8 mouse cellular contexts compared by ENCODE assay signal in the genomic region with DNA sequence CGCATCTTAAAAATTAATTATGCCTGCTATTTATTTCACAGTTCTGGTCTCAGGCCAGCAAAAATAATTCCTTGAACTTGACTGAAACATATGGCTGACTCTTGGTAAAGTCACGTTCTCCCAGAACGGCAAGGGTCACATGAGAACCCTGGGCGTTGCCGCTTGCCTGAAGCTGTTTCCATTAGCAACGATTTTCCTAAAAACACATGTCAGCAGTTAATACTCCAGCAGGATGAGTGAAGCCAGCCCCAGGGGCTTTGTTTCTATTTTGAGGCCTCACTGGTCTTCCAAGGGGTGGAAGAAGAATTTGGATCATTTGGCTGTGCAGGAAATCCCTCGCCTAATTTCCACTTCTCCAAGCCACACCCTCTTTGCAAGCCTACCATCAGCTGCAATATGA.
DNase-seq lines count a peak whose midpoint lies in the region; ATAC-seq and TF ChIP-seq lines count a peak whose summit lies in the region.

No protein-coding gene starts in this region.

- no peaks in the 10 kb centered on the region for H3K27me3 ChIP-seq in hindbrain, embryonic 10.5 days (ENCODE audit: insufficient read depth, poor library complexity, severe bottlenecking)
- no peaks in the 10 kb centered on the region for H3K27me3 ChIP-seq in hindbrain, embryonic 16.5 days (replicated peaks; ENCODE audit: control insufficient read depth, insufficient read depth, low read length)
- no peaks in the 10 kb centered on the region for H3K27me3 ChIP-seq in heart, adult 2 months (ENCODE audit: control insufficient read depth, insufficient read depth, low read length)
- H3K27me3 ChIP-seq in limb, embryonic 11.5 days (ENCODE audit: control insufficient read depth, insufficient read depth, low read length), result no peaks in the 10 kb centered on the region

- intact Hi-C loops in heart, adult 2 months (cut with DNase I), result no loop called here

- H3K9ac ChIP-seq in hindbrain, embryonic 16.5 days (ENCODE audit: low read depth, low read length), result no peak overlapping the region
- H3K9ac ChIP-seq in heart, adult 2 months (ENCODE audit: low read depth, low read length), result no peak overlapping the region
- H3K9ac ChIP-seq in limb, embryonic 11.5 days (ENCODE audit: low read length), result no peak overlapping the region

- no peak overlapping the region for H3K4me3 ChIP-seq in hindbrain, embryonic 10.5 days
- no peak overlapping the region for H3K4me3 ChIP-seq in hindbrain, embryonic 16.5 days (ENCODE audit: low read length)
- H3K4me3 ChIP-seq in heart, adult 2 months, result no peak overlapping the region
- H3K4me3 ChIP-seq in limb, embryonic 11.5 days (ENCODE audit: low read depth, low read length), result no peak overlapping the region

- no peaks in the 10 kb centered on the region for H3K9me3 ChIP-seq in hindbrain, embryonic 10.5 days
- H3K9me3 ChIP-seq in hindbrain, embryonic 16.5 days (ENCODE audit: control insufficient read depth, low read length), result no peaks in the 10 kb centered on the region
- no peaks in the 10 kb centered on the region for H3K9me3 ChIP-seq in limb, embryonic 11.5 days (ENCODE audit: control insufficient read depth, low read length)

- H3K4me2 ChIP-seq in hindbrain, embryonic 16.5 days (ENCODE audit: low read length), result no peak overlapping the region
- no peak overlapping the region for H3K4me2 ChIP-seq in limb, embryonic 11.5 days (ENCODE audit: low read depth, severe bottlenecking)

- TF ChIP-seq CTCF in brain, embryonic 14.5 days (IDR thresholded peaks at IDR 0.05; ENCODE audit: borderline replicate concordance, extremely low read depth, insufficient read depth, insufficient read length), result no peak
- no peak for TF ChIP-seq CTCF in heart, adult 2 months (IDR thresholded peaks at IDR 0.05)

- H3K36me3 ChIP-seq in hindbrain, embryonic 10.5 days, result no peaks in the 10 kb centered on the region
- no peaks in the 10 kb centered on the region for H3K36me3 ChIP-seq in hindbrain, embryonic 16.5 days (ENCODE audit: control insufficient read depth, insufficient read depth, low read length)
- H3K36me3 ChIP-seq in heart, adult 2 months (ENCODE audit: control insufficient read depth, insufficient read depth, low read length), result no peaks in the 10 kb centered on the region
- H3K36me3 ChIP-seq in limb, embryonic 11.5 days (ENCODE audit: control insufficient read depth, insufficient read depth, low read length), result no peaks in the 10 kb centered on the region

- WGBS in hindbrain, embryonic 10.5 days, result 54% methylated on average over 7 of the region's 7 CpGs
- 27% methylated on average over 7 of the region's 7 CpGs for WGBS in hindbrain, embryonic 16.5 days
- WGBS in heart, adult 2 months, result 15% methylated on average over 7 of the region's 7 CpGs
- 17% methylated on average over 7 of the region's 7 CpGs for WGBS in limb, embryonic 11.5 days

- H3K27ac ChIP-seq in hindbrain, embryonic 10.5 days, result no peak overlapping the region
- H3K27ac ChIP-seq in hindbrain, embryonic 16.5 days (ENCODE audit: low read depth, low read length), result no peak overlapping the region; the same call in 1 of the 2 replicates
- peak overlapping the region; percentile 50 for H3K27ac ChIP-seq in heart, adult 2 months
- H3K27ac ChIP-seq in limb, embryonic 11.5 days (replicated peaks; ENCODE audit: low read depth, low read length), result no peak overlapping the region

- ATAC-seq in hindbrain, embryonic 16.5 days, result no peak
- ATAC-seq in limb, embryonic 11.5 days (ENCODE audit: insufficient number of reproducible peaks, low FRiP score, low TSS enrichment, low read depth), result no peak

- peak; percentile 44 for DNase-seq in hindbrain, embryonic 10.5 days (ENCODE audit: low spot score)
- peak; percentile 52 for DNase-seq in brain, embryonic 14.5 days (ENCODE audit: low read depth)
- DNase-seq in heart, adult 2 months, result peak; percentile 56 to 69
- peak; percentile 73 for DNase-seq in limb, embryonic 11.5 days (ENCODE audit: low spot score)
- DNase-seq in spleen, adult 12 weeks (ENCODE audit: low spot score), result no peak
- DNase-seq in thymus, postnatal 25 days, result no peak
- no peak for DNase-seq in layer of hippocampus, postnatal 10 days (ENCODE audit: low spot score in 2 of 2)

- no peaks in the 10 kb centered on the region for H3K79me2 ChIP-seq in heart, adult 2 months (replicated peaks; ENCODE audit: control insufficient read depth, insufficient read depth, low read length)

- H3K4me1 ChIP-seq in hindbrain, embryonic 10.5 days (replicated peaks), result peaks cover 58% of the 10 kb centered on the region
- peaks cover 32% of the 10 kb centered on the region for H3K4me1 ChIP-seq in hindbrain, embryonic 16.5 days (ENCODE audit: control insufficient read depth, insufficient read depth, low read depth, low read length)
- peaks cover 9% of the 10 kb centered on the region for H3K4me1 ChIP-seq in heart, adult 2 months (ENCODE audit: control insufficient read depth, insufficient read depth, low read length)
- H3K4me1 ChIP-seq in limb, embryonic 11.5 days (ENCODE audit: control insufficient read depth, insufficient read depth, low read length), result peaks cover 58% of the 10 kb centered on the region

- peak; percentile 50; the same call in 1 of the 2 replicates for TF ChIP-seq EP300 in heart, adult 2 months (IDR thresholded peaks at IDR 0.05; ENCODE audit: insufficient read depth, low read depth, low read length)

- no peak for TF ChIP-seq POLR2A in brain, embryonic 14.5 days (IDR thresholded peaks at IDR 0.05; ENCODE audit: borderline replicate concordance, extremely low read depth, insufficient read depth, insufficient read length, poor library complexity, severe bottlenecking)
- TF ChIP-seq POLR2A in heart, adult 2 months (IDR thresholded peaks at IDR 0.05; ENCODE audit: insufficient read depth, low read depth, low read length), result no peak

Comparison
In these comparisons a context has a peak if more than half of its experiments do, and no peak if none do; other contexts are left out.
1. DNase-seq: peak in hindbrain, embryonic 10.5 days (single experiment), brain, embryonic 14.5 days (single experiment), heart, adult 2 months (2 of 2) and limb, embryonic 11.5 days (single experiment); none in spleen, adult 12 weeks (single experiment), thymus, postnatal 25 days (single experiment) and layer of hippocampus, postnatal 10 days (0 of 2).